Mouse (Mus musculus) myocyte (in vitro differentiated cells): ENCODE results near the gene Irs2. TPM values are rescaled to one million over a fixed set of nuclear protein-coding genes. Genes with fewer than 3 reads are reported as not detected.

Experiments
- H3K27me3 ChIP-seq: one replicate; pipeline ENCODE4 v1.6.1; 2011; ENCODE audit not compliant: control insufficient read depth, insufficient read depth, insufficient read length
- H3K36me3 ChIP-seq: one replicate; pipeline ENCODE4 v1.6.1; 2011; ENCODE audit not compliant: control insufficient read depth, insufficient read depth
- H3K4me2 ChIP-seq: one replicate; pipeline ENCODE4 v1.6.1; 2011; ENCODE audit warnings: low read depth, control low read depth
- H3K4me3 ChIP-seq: one replicate; pipeline ENCODE4 v1.5.1; 2011; ENCODE audit warnings: mild to moderate bottlenecking, control low read depth, moderate library complexity
- H3K79me2 ChIP-seq: one replicate; pipeline ENCODE4 v1.6.1; 2011; ENCODE audit not compliant: control insufficient read depth, insufficient read depth
- H3ac ChIP-seq: one replicate; pipeline ENCODE4 v1.6.1; 2011; ENCODE audit not compliant: control insufficient read depth, insufficient read length
- CEBPB ChIP-seq: IDR thresholded peaks from 2 replicates; pipeline ENCODE4 v1.6.1; 2011; ENCODE audit warnings: mild to moderate bottlenecking, moderate library complexity; ENCODE audit not compliant: poor library complexity, insufficient read depth, severe bottlenecking
- E2F4 ChIP-seq: IDR thresholded peaks from one replicate; pipeline ENCODE4 v1.6.1; 2011; ENCODE audit warnings: mild to moderate bottlenecking, control low read depth, moderate library complexity; ENCODE audit not compliant: insufficient read depth
- MAX ChIP-seq: IDR thresholded peaks from one replicate; pipeline ENCODE4 v1.6.1; 2011; ENCODE audit warnings: low read depth, mild to moderate bottlenecking, control low read depth
- MYOD1 ChIP-seq, 3 experiments: IDR thresholded peaks; one replicate each; pipeline ENCODE4 v1.6.1; 2011; ENCODE audit warnings: control low read depth in 2 of 3, low read depth in 2 of 3, mild to moderate bottlenecking in 2 of 3, moderate library complexity in 1 of 3; ENCODE audit not compliant: insufficient read length in 2 of 3, control insufficient read depth in 1 of 3
- MYOG ChIP-seq, 3 experiments: IDR thresholded peaks; one replicate each; pipeline ENCODE4 v1.6.1; 2011; ENCODE audit warnings: control low read depth in 2 of 3, low read depth in 2 of 3, mild to moderate bottlenecking in 2 of 3; ENCODE audit not compliant: insufficient read length in 2 of 3, control insufficient read depth in 1 of 3, insufficient read depth in 1 of 3
- POLR2A ChIP-seq: IDR thresholded peaks from one replicate; pipeline ENCODE4 v1.6.1; 2011; ENCODE audit warnings: low read depth, mild to moderate bottlenecking, control low read depth, moderate library complexity; ENCODE audit not compliant: insufficient read length
- POLR2AphosphoS2 ChIP-seq: IDR thresholded peaks from one replicate; pipeline ENCODE4 v1.6.1; 2011; ENCODE audit warnings: low read depth, control low read depth; ENCODE audit not compliant: insufficient read length
- REST ChIP-seq: IDR thresholded peaks from one replicate; pipeline ENCODE4 v1.6.1; 2011; ENCODE audit warnings: mild to moderate bottlenecking, control low read depth, moderate library complexity; ENCODE audit not compliant: insufficient read depth, insufficient read length
- SRF ChIP-seq: IDR thresholded peaks from one replicate; pipeline ENCODE4 v1.6.1; 2011; ENCODE audit warnings: low read depth; ENCODE audit not compliant: control insufficient read depth, insufficient read length
- TCF12 ChIP-seq: IDR thresholded peaks from one replicate; pipeline ENCODE4 v1.6.1; 2011; ENCODE audit warnings: mild to moderate bottlenecking, control low read depth; ENCODE audit not compliant: poor library complexity, insufficient read depth, severe bottlenecking
- TCF3 ChIP-seq: IDR thresholded peaks from one replicate; pipeline ENCODE4 v1.6.1; 2011; ENCODE audit warnings: low read depth, control low read depth; ENCODE audit not compliant: insufficient read length
- USF1 ChIP-seq: IDR thresholded peaks from one replicate; pipeline ENCODE4 v1.6.1; 2011; ENCODE audit warnings: low read depth, mild to moderate bottlenecking, control low read depth, moderate library complexity
- polyA plus RNA-seq: library from polyadenylated mRNA; unstranded; fragments of >200 nt; fragmentation: generic; extraction: Trizol; gene quantifications from one replicate; pipeline ENCODE4 v1.2.1, GENCODE M21; 2012; ENCODE audit warnings: missing spikeins

Gene Irs2
- polyA plus RNA-seq, 1 experiment, result 2.0 TPM

- H3K36me3 ChIP-seq, result no peaks in the 10 kb centered on the region
- TF ChIP-seq CEBPB (no peak), USF1 (peak; percentile 63), POLR2A (no peak), MYOG (IDR thresholded peaks at IDR 0.05; ENCODE audit: control insufficient read depth in 1 of 3, insufficient read depth in 1 of 3, insufficient read length in 2 of 3, low read depth in 2 of 3) (peak in 2 of 3 experiments; percentile 5 to 76), MYOD1 (IDR thresholded peaks at IDR 0.05; ENCODE audit: control insufficient read depth in 1 of 3, insufficient read length in 2 of 3, low read depth in 2 of 3) (peak in 1 of 3 experiments; percentile 36), E2F4 (no peak), REST (no peak), SRF (no peak), TCF3 (no peak), TCF12 (no peak), MAX (no peak), POLR2AphosphoS2 (no peak)
- no peak overlapping the region for H3ac ChIP-seq
- no peaks in the 10 kb centered on the region for H3K27me3 ChIP-seq
- H3K4me3 ChIP-seq, result no peak overlapping the region
- peaks cover 5% of the 10 kb centered on the region for H3K79me2 ChIP-seq
- H3K4me2 ChIP-seq, result peak overlapping the region; percentile 15
Measured at GRCm38 (mm10) chr8:11001062-11001549, 7.2 kb downstream of the Irs2 start.

GRCm38 (mm10) chr8:10999538-10999937, 8.7 kb downstream of the Irs2 start:
- no peaks in the 10 kb centered on the region for H3K27me3 ChIP-seq
- no peaks in the 10 kb centered on the region for H3K36me3 ChIP-seq
- H3K79me2 ChIP-seq, result peaks cover 5% of the 10 kb centered on the region
- no peak overlapping the region for H3K4me2 ChIP-seq
- H3ac ChIP-seq, result no peak overlapping the region
- no peak for TF ChIP-seq MYOG (IDR thresholded peaks at IDR 0.05; ENCODE audit: control insufficient read depth in 1 of 3, insufficient read depth in 1 of 3, insufficient read length in 2 of 3, low read depth in 2 of 3)
- TF ChIP-seq TCF12, result no peak
- TF ChIP-seq SRF, result no peak
- no peak for TF ChIP-seq POLR2AphosphoS2
- TF ChIP-seq USF1, result no peak
- TF ChIP-seq MYOD1 (IDR thresholded peaks at IDR 0.05; ENCODE audit: control insufficient read depth in 1 of 3, insufficient read length in 2 of 3, low read depth in 2 of 3), result no peak
- TF ChIP-seq TCF3, result no peak
- no peak for TF ChIP-seq CEBPB
- TF ChIP-seq REST, result no peak
- no peak for TF ChIP-seq POLR2A
- no peak overlapping the region for H3K4me3 ChIP-seq

DNA sequence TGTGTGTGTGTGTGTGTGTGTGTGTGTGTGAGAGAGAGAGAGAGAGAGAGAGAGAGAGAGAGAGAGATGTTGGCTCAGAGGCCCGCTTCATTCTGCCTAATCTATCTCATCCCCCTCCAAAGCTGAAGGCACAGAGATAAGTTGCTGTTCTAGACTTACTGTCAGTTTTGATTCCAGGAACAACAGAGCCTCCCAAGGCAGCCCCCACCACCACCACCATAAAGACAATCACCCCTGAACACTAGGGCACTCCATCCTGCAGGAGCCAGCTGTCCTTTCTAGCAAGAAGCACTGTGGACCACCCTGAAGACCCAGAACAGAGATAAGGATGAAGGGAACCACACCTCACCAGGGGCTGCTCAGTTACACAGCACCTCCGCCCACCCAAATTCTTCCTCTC, 12.0 kb downstream of the Irs2 start:
- H3K4me2 ChIP-seq, result no peak overlapping the region
- H3K36me3 ChIP-seq, result no peaks in the 10 kb centered on the region

DNA sequence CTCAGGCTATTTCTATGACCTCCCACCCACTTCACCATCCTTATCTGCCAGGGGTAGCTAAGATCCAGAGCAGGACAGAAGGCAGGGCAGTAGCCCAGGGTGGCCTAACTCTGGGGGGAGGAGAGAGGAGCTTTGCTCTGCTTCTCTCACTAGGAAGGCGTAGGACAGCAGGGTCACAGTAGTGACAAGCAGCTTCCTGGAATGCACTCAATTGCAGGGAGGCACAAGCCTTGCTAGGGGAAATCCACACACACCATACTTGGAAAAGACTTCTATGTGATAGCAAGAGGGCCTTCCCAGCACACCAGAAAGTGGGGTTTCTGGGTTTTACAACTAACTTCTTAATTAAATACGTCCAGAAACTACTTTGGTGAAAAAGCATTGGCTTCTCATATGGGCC, 12.5 kb downstream of the Irs2 start:
- no peak overlapping the region for H3ac ChIP-seq
- H3K4me2 ChIP-seq, result no peak overlapping the region
- no peaks in the 10 kb centered on the region for H3K36me3 ChIP-seq
- H3K4me3 ChIP-seq, result no peak overlapping the region
- TF ChIP-seq POLR2AphosphoS2 (no peak), TCF12 (no peak), CEBPB (no peak), MAX (no peak), MYOD1 (IDR thresholded peaks at IDR 0.05; ENCODE audit: control insufficient read depth in 1 of 3, insufficient read length in 2 of 3, low read depth in 2 of 3) (no peak), REST (no peak)
- H3K27me3 ChIP-seq, result no peaks in the 10 kb centered on the region
- H3K79me2 ChIP-seq, result peaks cover 5% of the 10 kb centered on the region

More for the DNA sequence above, 12.0 kb downstream of the Irs2 start:
- Histone ChIP-seq H3K79me2 (peaks cover 5% of the 10 kb centered on the region), H3K27me3 (no peaks in the 10 kb centered on the region), H3ac (no peak overlapping the region), H3K4me3 (no peak overlapping the region)
- TF ChIP-seq POLR2AphosphoS2 (no peak), TCF12 (no peak), USF1 (no peak), POLR2A (no peak), REST (no peak), CEBPB (no peak), MAX (no peak)

- Histone ChIP-seq H3K27me3 (no peaks in the 10 kb centered on the region), H3K79me2 (no peaks in the 10 kb centered on the region), H3K4me2 (peak overlapping the region; percentile 59), H3K4me3 (peak overlapping the region; percentile 1), H3ac (no peak overlapping the region), H3K36me3 (no peaks in the 10 kb centered on the region)
- TF ChIP-seq E2F4 (no peak), MYOD1 (IDR thresholded peaks at IDR 0.05; ENCODE audit: control insufficient read depth in 1 of 3, insufficient read length in 2 of 3, low read depth in 2 of 3) (peak in 2 of 3 experiments; percentile 67 to 82)
Measured at GRCm38 (mm10) chr8:10994390-10994954, 13.8 kb downstream of the Irs2 start.
